Mouse (Mus musculus): Measurements from ENCODE around the gene Uqcc2.

The Uqcc2 gene

DNA sequence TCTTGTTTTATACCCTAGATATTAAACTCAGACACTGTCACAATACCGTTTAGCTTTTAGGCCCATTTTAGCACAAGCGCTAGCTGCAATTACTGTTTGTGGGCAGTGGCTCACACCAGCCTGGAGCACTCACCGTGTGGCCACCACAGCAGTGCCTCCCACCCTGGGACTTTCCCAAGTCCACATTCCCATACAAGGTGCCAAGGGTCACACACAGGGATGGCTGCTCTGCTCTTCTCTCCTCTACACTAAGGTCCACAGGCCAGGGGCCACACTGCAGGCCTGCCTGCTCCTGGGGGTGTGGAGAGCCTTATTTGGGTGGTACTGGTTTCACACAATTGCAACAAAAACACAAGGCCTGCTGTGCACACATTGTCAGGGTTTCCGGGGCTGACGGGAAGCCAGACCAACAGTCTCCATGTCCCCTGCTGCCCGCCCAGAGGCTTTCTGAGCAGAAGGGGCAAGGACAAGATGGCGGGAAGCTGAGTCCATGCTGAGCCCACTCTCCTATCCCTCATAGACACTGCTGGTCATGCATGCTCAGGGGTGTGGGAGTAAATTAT lies 9.8 kb downstream of the Uqcc2 start:
- no peak for DNase-seq (ENCODE audit: low spot score)

DNA sequence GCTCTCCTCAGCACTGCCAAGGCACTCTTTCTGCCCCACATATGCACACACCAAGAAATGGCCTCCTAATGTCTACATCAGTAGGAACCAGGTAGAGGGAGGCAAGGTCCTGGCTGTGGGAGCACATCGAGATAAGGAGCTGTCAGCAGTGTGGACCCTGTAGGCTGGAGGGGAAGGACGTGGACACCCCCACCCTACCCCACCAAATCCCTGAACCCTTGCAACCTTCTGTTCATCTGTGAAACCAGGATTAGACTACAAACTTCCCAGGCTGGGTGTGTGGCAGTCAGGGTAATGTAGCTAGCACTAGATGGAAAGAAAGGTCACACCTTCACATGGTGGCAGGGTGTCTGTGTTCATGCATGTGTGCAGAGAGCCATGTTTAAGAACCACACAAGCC lies 10.6 kb downstream of the Uqcc2 start:
- DNase-seq (ENCODE audit: low spot score) = no peak

DNA sequence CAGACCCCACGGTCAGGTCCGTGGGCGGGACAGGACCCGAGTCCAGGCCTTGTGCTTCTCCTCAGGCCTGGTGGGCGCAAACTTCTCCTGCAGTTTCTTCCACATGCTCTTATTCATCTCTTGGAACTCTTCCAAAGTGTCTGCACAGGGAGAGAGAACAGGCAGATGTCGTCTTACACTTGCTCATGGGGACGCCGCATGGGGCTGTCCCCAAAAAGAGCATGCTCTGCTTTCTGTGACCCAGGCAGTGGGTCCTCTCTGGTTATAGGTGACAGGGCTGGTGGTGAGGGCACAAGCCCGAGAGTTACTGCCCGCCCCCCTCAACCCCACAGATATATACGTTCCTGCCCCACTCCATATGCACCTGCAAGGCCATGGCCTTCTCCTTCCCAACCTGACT lies 11.0 kb downstream of the Uqcc2 start:
- no peak for DNase-seq (ENCODE audit: low spot score)

DNA sequence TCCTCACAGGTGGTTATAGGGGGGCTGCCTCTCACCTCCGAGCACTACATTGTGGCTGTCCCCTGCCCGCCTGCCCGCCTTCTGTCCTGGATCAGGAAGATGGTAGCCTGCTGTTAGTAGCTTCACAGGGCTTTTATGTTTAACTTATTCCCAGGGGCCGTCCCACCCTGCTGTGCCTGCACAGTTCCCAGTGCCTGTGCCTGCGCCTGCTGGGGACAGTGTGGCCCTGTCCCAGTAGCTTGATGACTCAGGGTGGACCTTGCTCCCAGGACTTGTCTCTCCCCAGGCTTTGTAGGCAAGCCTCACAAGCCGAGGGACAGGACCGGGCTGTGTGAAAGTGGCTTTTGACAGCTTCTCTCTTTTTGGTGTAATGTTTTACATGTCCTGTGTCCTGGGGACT lies 11.9 kb downstream of the Uqcc2 start:
- no peak for DNase-seq (ENCODE audit: low spot score)

DNA sequence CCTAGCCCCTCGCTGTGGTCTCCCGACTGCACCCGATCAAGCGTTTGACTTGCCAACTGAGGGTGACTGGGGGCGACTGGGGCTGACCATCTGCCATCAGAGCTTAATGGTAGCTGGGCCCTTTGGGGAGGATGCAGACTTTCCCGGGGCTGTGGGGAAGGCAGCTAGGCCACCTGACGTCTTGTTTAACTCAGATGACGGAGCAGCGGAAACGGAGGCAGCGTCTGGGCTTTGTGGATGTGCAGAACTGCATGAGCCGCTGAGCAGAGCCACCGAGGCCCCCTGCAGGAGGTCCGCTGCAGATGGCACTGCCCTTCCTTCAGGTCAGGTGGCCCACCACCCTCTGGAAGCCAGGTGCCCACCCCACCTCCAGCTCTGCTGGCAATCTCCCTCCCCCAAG lies 12.4 kb downstream of the Uqcc2 start:
- no peak for DNase-seq (ENCODE audit: low spot score)

DNA sequence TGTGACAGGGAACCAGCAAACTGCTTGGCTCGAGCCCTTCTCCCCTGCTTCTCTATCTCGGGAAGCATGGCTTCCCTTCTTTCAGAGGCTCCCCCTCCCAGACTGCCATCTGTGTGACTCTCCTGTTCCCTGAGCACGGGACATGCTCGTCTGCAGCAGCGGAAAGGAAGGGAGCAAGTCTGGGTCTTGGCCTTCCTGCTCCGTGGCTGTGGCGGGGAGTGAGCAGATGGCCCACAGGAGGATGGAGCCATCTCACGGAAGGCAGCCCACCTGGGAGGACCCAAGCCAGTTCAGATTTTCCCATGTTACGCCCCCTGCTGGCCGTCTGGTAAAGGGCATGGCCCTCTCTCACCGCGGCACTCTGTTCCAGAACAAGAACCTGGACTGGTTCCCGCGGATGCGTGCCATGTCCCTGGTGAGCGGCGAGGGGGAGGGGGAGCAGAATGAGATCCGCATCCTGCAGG lies 13.1 kb downstream of the Uqcc2 start:
- DNase-seq (ENCODE audit: low spot score) = peak; percentile 72

DNA sequence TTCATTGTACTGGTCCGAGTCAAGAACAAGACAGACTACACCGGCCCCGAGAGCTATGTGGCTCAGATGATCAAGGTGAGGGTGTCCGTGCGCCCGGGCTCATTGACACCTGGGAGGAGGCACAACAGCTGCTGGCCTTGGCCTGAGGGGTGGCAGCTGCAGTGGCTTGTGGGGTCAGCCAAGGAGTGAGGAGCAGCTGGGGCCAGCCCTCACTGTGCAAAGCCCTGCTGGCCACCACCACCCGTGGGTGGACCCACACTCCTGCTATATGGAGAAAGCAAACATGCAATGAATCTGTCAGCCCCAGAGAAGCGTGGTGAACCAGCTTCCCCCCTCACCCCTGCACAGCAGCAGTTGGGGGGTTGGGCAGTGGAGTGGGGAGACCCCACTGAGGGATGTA lies 13.8 kb downstream of the Uqcc2 start:
- no peak for DNase-seq (ENCODE audit: low spot score)

DNA sequence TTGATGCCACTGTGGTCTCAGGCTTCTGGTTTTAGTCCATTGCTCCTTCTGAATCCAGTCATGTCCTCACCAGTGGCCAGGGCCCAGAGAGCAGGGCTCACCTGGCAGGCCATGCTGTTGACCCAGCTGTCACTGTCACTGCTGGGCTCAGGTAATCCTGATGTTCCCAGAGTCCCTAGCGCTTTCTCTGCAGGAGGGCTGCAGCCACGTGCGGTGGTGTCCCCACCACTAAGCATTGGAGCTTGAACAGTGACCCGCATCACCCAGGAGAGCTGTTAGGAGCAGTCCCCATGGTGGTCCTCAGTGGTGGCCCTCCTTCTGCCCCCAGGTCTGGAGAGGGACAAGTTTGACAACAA lies 14.2 kb downstream of the Uqcc2 start:
- DNase-seq (ENCODE audit: low spot score) = no peak

DNA sequence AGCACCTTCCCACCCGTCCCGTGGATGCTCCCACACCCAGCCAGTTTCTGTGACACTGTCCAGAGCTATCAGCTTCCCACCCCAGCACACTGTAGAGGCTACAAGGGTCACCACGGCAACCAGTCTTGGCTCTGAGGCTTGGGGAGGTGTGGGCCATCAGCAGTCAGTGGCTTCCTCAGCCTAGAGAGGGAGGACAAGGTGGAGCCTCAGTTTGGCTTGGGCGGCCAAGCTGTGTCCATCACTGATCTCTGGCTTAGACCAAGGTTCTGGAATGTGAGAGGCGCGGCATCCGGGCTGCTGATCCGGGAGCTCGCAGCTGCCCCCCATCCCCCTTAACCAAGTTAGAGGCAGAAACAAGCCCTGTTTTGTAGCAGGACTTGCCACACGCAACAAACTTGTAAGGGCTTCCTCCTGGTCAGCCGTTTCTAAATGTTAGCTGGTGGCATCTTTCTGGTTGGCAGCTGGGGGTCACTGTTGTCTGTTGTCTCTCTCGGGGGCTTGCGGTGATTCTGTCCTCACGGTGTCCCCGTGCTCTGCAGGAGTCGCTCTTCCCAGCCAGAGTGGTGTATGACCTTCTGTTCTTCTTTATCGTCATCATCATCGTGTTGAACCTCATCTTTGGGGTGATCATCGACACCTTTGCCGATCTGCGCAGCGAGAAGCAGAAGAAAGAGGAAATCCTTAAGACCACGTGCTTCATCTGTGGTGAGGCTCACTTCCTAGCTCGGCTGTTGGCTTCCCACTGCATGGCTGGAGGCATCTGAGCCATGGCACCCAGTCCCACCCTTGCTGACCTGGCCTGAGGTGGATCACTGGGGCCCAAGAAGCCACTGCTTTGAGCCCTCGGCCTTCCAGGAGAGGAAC lies 14.8 kb downstream of the Uqcc2 start:
- DNase-seq (ENCODE audit: low spot score) = no peak

DNA sequence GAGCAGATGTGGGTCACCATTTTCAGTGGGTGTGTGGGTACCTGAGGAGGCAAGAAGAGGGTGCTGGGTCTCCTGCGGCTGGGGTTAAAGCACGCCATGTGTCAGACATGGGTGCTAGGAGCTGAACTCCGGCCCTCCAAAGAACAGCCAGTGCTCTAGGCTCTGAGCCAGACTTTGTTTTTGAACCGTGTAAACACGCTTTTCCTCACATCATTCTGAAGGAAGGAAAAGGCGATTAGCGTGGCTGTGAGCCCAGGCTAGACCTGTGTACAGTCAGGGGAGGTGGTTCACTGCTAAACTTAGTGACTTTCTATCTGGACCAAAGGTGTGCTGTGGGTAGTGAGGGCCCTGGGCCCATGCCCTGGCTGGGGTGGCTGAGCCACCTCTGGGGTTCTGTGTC lies 23.6 kb downstream of the Uqcc2 start:
- no peak for DNase-seq (ENCODE audit: low spot score)

DNA sequence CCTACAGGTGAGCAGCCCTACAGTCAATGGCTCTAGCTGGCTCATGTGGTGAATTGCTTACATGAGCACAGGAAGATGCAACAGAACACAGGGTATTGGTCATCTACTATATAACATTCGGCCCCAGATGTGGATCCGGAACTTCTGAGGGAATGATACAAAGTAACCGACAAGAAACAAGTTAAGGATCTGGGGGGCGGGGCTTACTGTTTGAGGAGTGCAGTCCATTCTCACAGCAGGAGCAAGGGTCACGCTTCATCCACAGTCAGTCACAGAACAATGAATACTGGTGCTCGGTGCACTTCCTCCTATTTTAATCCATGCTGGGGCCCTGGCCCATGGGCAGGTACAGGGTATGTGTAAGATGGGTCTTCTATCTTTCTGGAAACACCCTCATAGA lies 25.8 kb downstream of the Uqcc2 start:
- DNase-seq (ENCODE audit: low spot score) = no peak

DNA sequence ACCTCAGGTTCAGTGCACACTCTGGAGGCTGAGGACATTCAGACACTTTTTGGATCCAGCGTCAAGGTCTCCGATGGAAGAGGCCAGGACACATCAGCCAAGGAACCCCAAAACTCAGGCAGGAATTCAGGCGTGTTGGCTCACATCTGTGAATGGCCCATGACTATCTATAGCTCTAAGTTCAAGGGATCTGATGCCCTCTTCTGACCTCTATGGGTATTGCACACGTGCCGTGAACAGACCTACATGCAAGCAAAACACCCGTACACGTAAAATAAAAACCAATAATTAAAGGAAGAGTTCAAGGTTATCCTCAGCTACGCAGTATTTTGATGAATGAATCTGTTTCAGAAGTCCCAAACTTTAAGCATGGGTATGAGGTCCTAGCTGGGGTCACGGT lies 27.0 kb downstream of the Uqcc2 start:
- DNase-seq (ENCODE audit: low spot score) = peak; percentile 66

DNA sequence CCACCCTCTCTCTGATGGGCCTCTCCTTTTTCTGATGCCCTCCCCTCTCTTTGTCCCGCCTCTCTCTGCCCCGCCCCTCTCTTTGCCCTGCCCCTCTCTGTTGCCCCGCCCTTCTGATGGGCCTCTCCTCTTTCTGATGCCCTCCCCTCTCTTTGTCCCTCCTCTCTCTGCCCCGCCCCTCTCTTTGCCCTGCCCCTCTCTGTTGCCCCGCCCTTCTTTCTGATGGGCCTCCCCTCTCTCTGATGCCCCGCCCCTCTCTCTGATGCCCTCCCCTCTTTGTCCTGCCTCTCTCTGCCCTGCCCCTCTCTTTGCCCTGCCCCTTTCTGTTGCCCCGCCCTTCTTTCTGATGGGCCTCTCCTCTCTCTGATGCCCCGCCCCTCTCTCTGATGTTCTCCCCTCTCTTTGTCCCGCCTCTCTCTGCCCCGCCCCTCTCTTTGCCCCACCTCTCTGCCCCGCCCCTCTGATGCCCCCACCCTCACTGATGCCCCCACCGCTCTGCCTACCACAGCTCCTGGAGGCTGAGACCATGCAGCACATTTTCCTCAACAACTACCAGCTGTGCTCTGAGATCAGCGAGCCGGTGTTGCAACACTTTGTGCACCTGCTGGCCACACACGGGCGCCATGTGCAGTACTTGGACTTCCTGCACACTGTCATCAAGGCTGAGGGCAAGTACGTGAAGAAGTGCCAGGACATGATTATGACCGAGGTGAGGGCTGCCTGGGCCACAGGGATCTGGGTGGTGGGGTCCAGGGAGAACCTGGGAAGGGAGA lies 27.8 kb downstream of the Uqcc2 start:
- no peak for DNase-seq (ENCODE audit: low spot score)

DNA sequence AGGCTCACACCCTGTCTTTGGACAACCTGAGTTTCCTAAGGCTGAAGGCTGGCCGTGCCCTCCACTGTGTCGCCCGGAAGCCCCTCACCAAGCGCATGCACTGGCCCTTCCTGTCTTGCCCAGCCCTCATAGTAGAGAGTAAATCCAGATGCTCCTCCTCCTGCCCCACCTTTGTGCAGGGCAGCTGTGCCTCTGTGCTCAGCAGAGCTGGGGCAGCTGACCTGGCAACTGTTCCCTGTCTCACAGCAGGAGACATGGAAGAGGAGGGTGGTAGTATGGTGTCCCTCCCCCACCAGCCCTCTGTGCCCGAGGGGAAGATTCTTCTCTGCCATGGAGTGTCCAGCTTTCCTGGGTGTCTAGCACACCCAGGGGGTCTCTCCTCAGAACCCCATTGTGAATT lies 32.0 kb downstream of the Uqcc2 start:
- DNase-seq (ENCODE audit: low spot score) = no peak

DNA sequence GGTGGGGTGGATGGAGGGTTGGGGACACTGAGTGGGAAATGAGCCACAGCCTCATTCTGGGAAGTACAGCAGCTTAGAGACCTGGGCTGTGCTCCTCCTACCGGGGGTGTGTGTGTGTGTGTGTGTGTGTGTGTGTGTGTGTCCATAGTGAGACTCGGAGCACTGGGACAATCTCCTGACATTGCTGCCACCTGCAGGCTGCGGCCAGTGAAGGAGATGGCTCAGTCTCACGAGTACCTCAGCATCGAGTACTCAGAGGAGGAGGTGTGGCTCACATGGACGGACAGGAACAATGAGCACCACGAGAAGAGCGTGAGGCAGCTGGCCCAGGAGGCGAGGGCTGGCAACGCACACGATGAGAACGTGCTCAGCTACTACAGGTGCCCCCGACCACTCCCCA lies 38.0 kb downstream of the Uqcc2 start:
- DNase-seq (ENCODE audit: low spot score) = peak; percentile 63

DNA sequence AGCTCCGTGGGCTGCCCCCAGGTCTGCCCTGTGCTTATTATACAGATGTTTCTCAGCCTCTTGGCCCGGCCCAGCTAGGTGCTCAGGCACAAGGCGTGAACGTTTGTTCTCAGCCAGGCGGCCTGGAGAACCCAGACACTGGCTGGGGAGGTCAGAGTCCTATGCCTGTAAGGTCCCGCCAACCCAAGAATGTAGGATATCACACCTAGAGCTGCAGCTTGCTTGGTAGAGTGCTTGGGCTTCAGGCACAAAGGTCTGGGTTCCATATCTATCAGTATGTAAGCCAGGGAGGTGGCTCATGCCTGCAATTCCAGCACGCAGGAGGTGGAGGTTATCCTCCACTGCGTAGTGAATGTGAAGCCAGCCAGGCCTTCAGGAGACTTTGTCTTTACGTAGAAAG lies 43.6 kb downstream of the Uqcc2 start:
- DNase-seq (ENCODE audit: low spot score) = no peak

DNA sequence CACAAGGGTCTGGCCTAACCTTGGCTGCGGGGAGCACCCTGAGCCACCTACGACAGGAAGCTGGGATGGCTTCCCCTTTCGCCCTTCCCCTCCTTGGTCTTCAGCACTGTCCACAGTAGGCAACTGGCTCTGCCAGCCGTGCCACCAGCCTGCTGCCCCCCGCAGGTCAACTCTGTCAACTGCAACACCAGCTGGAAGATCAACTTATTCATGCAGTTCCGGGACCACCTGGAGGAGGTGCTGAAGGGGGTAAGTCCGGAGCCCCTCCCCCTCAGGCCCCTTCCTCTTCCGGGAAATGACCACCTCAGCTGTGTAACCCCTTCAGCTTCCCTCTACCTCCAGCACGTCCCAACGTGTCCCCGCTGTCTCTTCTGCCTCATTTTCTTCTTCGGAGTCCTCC lies 46.3 kb downstream of the Uqcc2 start:
- peak; percentile 65 for DNase-seq (ENCODE audit: low spot score)

DNA sequence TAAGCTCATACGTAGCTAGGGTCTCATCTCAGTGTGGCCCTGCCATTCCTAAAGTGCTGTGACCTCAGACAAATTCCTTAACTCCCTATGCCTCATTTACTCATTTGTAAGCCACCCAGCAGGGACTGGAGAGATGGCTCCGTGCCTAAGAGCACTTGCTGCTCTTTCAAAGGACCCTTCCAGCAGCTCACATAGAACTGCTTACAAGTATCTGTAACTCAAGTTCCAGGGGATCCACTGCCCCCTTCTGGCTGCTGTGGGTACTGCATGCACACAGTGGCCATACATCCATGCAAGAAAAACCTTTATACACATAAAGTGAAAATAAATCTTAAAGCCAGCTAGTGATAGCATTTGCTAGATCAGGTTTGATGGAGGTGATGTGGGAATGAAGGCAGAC lies 48.0 kb downstream of the Uqcc2 start:
- DNase-seq (ENCODE audit: low spot score) = peak; percentile 69

DNA sequence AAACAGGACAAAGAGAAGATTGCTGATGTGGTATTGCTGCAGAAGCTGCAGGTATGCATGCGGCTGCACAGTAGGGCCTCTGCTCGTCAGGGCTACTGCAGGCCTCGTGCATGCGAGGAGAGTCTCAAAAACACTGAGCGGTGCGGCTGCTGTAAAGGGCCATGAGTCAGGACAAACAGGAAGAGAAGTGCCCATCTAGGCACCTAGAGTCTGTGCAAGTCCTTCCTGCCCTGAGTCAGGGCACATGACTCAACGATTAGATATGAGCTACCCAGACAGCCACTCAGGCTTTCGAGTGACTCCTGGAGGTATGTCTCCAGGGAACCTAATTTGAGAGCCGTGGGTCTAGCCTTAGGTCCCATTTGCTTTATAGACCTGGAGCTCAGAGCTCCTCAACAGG lies 50.1 kb downstream of the Uqcc2 start:
- no peak for DNase-seq (ENCODE audit: low spot score)

DNA sequence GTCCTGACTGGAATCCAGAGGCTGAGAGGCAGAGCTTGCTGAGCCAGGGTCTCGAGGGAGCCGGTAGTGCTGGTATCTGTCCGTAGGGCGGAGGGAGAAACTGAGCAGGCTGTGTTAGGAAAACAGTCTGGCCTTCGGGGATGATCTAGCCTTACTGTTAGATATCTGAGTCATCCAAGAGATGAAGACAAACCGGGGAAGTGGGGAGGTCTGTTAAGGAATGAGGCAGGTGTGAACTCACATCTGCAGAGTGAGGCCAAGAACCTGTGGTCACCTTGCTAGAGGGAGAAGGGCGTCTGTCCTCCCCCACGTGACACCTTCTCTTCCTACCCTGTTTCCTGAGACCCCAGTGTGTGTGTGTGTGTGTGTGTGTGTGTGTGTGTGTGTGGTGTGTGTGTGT lies 50.9 kb downstream of the Uqcc2 start:
- no peak for DNase-seq (ENCODE audit: low spot score)

DNA sequence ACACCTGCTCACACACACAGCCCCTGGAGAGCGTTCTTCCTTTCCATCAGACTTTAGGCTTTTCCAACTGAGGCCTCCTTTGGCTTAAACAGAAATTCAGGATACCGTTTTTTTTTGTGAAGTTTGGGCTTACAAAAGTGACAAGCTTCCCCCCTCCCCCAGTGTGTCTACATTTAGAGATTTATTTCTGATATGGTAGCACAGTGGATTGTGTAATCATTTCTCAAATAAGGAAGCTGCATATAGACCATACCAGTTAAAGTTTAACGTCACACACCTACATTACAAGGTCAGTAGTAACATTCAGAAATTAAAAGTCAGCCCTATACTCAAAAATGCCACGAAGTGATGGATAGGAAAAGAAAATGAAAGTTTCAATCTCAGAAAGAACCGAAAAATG lies 51.8 kb downstream of the Uqcc2 start:
- DNase-seq (ENCODE audit: low spot score) = no peak

DNA sequence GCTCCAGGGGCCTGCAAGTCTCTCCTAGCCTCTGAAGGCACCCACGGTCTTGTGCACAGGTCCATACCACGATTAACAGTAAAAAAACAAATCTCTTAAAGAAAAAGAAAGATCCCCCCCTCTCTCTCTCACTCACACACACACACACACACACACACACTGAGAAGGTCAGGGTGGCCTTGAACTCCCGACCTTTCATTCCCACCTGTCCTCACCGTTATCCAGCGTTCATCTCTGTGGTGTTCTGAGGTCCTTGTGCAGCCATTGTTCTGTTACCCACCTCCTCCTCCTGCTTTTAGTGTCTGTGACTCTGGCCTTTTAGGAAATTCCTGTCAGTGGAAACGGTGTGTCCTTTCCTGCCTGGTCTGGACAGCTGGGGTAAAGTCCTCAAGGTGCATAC lies 55.2 kb downstream of the Uqcc2 start:
- no peak for DNase-seq (ENCODE audit: low spot score)

DNA sequence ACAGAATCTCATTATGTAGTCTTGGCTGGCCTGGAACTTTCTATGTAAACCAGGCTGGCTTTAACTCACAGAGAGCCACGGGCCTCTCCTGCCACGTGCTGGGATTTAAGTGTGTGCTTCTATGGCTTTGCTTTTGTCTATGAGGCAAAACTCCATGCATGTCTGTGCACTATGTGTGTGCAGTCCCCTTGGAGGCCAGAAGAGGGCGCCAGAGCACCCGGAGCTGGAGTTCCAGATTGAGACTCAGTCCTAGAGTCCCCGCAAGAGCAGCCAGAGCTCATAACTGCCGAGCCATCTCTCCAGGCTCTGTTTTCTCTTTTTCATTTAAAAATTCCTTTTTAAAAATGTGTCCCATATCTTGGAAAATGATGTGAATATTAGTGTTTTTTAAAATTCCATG lies 55.8 kb downstream of the Uqcc2 start:
- no peak for DNase-seq (ENCODE audit: low spot score)

All from embryo, embryonic 10.5 days (tissue).